Mouse (Mus musculus) embryonic facial prominence, embryonic 13.5 days (tissue): Measurements from ENCODE around the gene Gorasp1. TPM values are rescaled to one million over a fixed set of nuclear protein-coding genes. Genes with fewer than 3 reads are reported as not detected.

Source experiments
- ATAC-seq: fragments of 200-750 bp; cut with Nextera tagmentation; 2 replicates; pipeline ENCODE4 v1.8.0; 2017; ENCODE audit warnings: low read depth; ENCODE audit not compliant: insufficient number of reproducible peaks, insufficient read depth, low FRiP score, low TSS enrichment
- H3K27ac ChIP-seq: fragments of 300-500 bp; sonication (generic); 2 replicates; pipeline ENCODE4 v1.5.1; 2015; ENCODE audit warnings: moderate library complexity, mild to moderate bottlenecking, inconsistent platforms
- H3K27me3 ChIP-seq: fragments of 300-500 bp; sonication (generic); 2 replicates; pipeline ENCODE4 v1.6.1; 2015; ENCODE audit warnings: mild to moderate bottlenecking, inconsistent platforms
- H3K36me3 ChIP-seq: fragments of 300-500 bp; sonication (generic); 2 replicates; pipeline ENCODE4 v1.6.1; 2015; ENCODE audit warnings: mild to moderate bottlenecking, inconsistent platforms
- H3K4me1 ChIP-seq: fragments of 300-500 bp; sonication (generic); 2 replicates; pipeline ENCODE4 v1.6.1; 2015; ENCODE audit warnings: inconsistent platforms
- H3K4me2 ChIP-seq: fragments of 300-500 bp; sonication (generic); 2 replicates; pipeline ENCODE4 v1.6.1; 2015; ENCODE audit warnings: moderate library complexity, mild to moderate bottlenecking, inconsistent platforms
- H3K4me3 ChIP-seq: fragments of 300-500 bp; sonication (generic); 2 replicates; pipeline ENCODE4 v1.5.1; 2015; ENCODE audit warnings: mild to moderate bottlenecking, inconsistent platforms
- H3K9ac ChIP-seq: fragments of 300-500 bp; sonication (generic); 2 replicates; pipeline ENCODE4 v1.6.1; 2015; ENCODE audit warnings: mild to moderate bottlenecking, inconsistent platforms
- H3K9me3 ChIP-seq: fragments of 300-500 bp; sonication (generic); 2 replicates; pipeline ENCODE4 v1.6.1; 2016; ENCODE audit warnings: inconsistent platforms
- WGBS: fragments of 180-500 bp; shearing (Covaris S2); methylation state at CpG from one replicate; pipeline ENCODE4 v1.1.7; 2015; ENCODE audit warnings: mixed read lengths; 5-methylcytosine and 5-hydroxymethylcytosine counted together
- polyA plus RNA-seq: library from polyadenylated mRNA; unstranded; fragments of >200 nt; fragmentation: Nextera tagmentation; extraction: Ambion mirVana; gene quantifications from 2 replicates; pipeline ENCODE4 v1.2.1, GENCODE M21; 2015

Gorasp1 gene
- polyA plus RNA-seq, 1 experiment from 2014 or later: 28.0 TPM

GRCm38 (mm10) chr9:119970763-119971656 lies 33.6 kb upstream of the Gorasp1 start:
- Histone ChIP-seq H3K4me2 (no peak overlapping the region), H3K4me1 (peaks cover 12% of the 10 kb centered on the region), H3K9me3 (no peaks in the 10 kb centered on the region), H3K9ac (0 out of 2 replicates have a peak overlapping the region, but pooled peaks have one; percentile 22), H3K27ac (peak overlapping the region; percentile 5; the same call in 1 of the 2 replicates), H3K36me3 (peaks cover 32% of the 10 kb centered on the region), H3K4me3 (no peak overlapping the region), H3K27me3 (no peaks in the 10 kb centered on the region)
- no peak for ATAC-seq
- 80% methylated on average over 7 of the region's 7 CpGs for WGBS

DNA sequence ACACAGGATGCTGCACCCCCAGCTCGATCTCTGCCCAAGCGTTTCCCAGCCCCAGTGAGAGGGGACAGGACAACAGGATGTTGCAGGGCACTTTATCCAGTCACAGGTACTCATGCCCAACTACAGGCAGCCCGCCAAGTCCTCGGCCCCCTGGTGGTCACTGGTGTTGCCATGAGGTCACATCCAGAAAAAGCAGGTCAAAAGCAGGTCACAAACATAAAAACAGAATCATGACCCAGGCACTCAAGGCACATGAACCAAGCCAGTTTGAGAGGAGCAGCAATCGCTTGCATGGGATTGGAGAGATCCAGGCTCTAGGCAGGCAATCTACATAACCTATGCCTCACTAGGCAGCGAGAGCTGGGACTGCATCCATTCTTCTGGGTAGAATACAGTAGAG lies 32.9 kb upstream of the Gorasp1 start:
- Histone ChIP-seq H3K9ac (no peak overlapping the region), H3K9me3 (no peaks in the 10 kb centered on the region), H3K27ac (no peak overlapping the region; the same call in 1 of the 2 replicates), H3K36me3 (peaks cover 32% of the 10 kb centered on the region), H3K27me3 (no peaks in the 10 kb centered on the region), H3K4me2 (no peak overlapping the region), H3K4me3 (no peak overlapping the region), H3K4me1 (peaks cover 12% of the 10 kb centered on the region)
- ATAC-seq: no peak
- 50% methylated on average over 6 of the region's 6 CpGs for WGBS

- 83% methylated on average over 7 of the region's 7 CpGs for WGBS
- no peak overlapping the region for H3K27ac ChIP-seq
These were observed 32.4 kb upstream of the Gorasp1 start for GRCm38 (mm10) chr9:119969811-119970210.

GRCm38 (mm10) chr9:119966221-119966910 lies 29.0 kb upstream of the Gorasp1 start:
- WGBS: 89% methylated on average over 26 of the region's 26 CpGs
- no peak for ATAC-seq
- H3K9me3 ChIP-seq: no peaks in the 10 kb centered on the region
- H3K27ac ChIP-seq: no peak overlapping the region
- H3K36me3 ChIP-seq: 0 out of 2 replicates have a peak, but pooled peaks cover 2% of the 10 kb centered on the region
- H3K4me3 ChIP-seq: no peak overlapping the region
- no peak overlapping the region for H3K4me2 ChIP-seq
- no peak overlapping the region for H3K9ac ChIP-seq
- peaks cover 23% of the 10 kb centered on the region for H3K4me1 ChIP-seq
- H3K27me3 ChIP-seq: no peaks in the 10 kb centered on the region

More at GRCm38 (mm10) chr9:119969811-119970210, 32.4 kb upstream of the Gorasp1 start:
- Histone ChIP-seq H3K4me2 (no peak overlapping the region), H3K9ac (no peak overlapping the region), H3K4me1 (peaks cover 12% of the 10 kb centered on the region), H3K36me3 (peaks cover 32% of the 10 kb centered on the region), H3K4me3 (no peak overlapping the region), H3K27me3 (no peaks in the 10 kb centered on the region), H3K9me3 (no peaks in the 10 kb centered on the region)
- ATAC-seq: no peak

GRCm38 (mm10) chr9:119965186-119965585 lies 27.8 kb upstream of the Gorasp1 start:
- Histone ChIP-seq H3K9me3 (no peaks in the 10 kb centered on the region), H3K36me3 (no peaks in the 10 kb centered on the region), H3K4me2 (no peak overlapping the region), H3K27ac (no peak overlapping the region), H3K4me1 (peaks cover 12% of the 10 kb centered on the region), H3K4me3 (no peak overlapping the region), H3K27me3 (no peaks in the 10 kb centered on the region), H3K9ac (no peak overlapping the region)
- WGBS: 72% methylated on average over 3 of the region's 3 CpGs
- no peak for ATAC-seq

DNA sequence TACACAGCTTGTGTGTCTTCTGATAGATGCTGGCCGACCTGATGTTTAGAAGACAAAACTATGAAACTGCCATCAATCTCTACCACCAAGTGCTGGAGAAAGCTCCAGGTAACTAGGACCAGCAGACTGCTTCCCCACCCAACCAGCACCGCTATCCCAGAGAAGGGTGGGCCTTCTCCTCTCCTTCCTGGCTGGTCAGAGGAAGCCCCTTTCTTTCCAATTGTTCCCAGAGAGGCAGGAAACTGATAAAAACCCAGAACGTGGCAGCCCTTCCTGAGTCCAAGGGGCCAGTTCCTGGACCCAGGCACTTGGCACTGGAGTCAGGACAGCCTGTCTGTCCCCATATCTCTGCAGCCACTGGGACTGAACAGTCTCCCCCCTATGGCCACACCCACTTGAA lies 26.8 kb upstream of the Gorasp1 start:
- Histone ChIP-seq H3K4me3 (no peak overlapping the region), H3K36me3 (no peaks in the 10 kb centered on the region), H3K4me1 (peaks cover 12% of the 10 kb centered on the region), H3K27ac (no peak overlapping the region), H3K27me3 (no peaks in the 10 kb centered on the region), H3K4me2 (no peak overlapping the region), H3K9ac (no peak overlapping the region), H3K9me3 (no peaks in the 10 kb centered on the region)
- WGBS: 75% methylated on average over 3 of the region's 3 CpGs
- ATAC-seq: no peak

DNA sequence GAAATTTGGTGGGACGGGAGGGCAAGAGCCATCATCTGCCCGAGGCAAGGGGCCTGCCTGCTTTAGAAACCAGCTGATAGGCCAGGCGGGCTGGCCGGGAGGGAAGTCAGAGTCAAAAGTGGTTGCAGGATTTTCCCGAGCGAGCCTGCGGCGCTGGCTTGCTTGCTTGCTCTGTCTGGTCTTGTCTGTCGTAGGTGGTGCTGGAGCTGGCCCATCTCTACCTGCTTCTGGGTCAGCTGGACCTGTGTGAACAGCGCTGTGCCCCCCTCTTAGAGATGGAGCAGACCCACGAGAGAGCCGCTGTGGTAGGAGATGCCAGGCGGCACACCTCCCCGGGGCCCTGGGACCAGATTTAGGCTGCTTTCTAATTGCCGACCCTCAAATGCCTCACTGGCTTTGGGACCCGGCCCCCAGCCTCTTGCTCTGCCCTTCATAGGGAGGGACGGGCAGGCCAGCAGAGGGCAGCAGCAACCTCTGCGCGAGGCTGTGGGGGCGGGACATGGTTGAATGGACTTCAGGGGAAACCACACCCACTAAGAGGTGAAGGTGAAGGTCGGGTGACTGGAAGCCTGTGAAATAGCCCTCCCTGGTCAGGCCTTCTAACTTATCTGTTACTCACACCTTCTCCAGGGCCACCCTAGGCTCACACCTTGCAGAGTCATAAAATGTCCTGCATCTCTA lies 25.8 kb upstream of the Gorasp1 start:
- H3K4me3 ChIP-seq: no peak overlapping the region

DNA sequence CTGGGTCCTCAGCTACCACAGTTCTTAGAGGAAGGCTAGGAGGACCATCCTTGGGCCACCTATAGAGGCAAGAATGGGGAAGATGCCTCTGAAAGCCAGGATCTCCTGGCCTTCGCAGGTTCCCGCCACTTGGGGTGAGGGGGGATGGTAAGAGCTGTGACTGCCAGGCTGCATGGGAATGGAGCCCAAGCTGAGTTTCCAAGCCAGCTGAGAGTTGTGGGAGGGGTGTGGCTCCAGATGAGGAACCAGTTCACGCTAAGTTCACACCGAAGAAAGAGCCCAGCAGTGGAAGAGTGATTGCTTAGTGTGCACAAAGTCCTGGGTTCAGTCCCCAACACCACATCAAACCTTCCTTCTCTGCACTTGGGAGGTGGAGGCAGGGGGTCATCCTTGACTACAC lies 24.9 kb upstream of the Gorasp1 start:
- no peak overlapping the region for H3K9ac ChIP-seq
- no peaks in the 10 kb centered on the region for H3K9me3 ChIP-seq
- no peak for ATAC-seq
- H3K36me3 ChIP-seq: no peaks in the 10 kb centered on the region
- WGBS: 72% methylated on average over 4 of the region's 4 CpGs
- no peaks in the 10 kb centered on the region for H3K27me3 ChIP-seq
- H3K4me1 ChIP-seq: peaks cover 12% of the 10 kb centered on the region
- no peak overlapping the region for H3K4me2 ChIP-seq
- no peak overlapping the region for H3K27ac ChIP-seq
- no peak overlapping the region for H3K4me3 ChIP-seq

More for the DNA sequence above, 25.8 kb upstream of the Gorasp1 start:
- 7% methylated on average over 21 of the region's 21 CpGs for WGBS
- Histone ChIP-seq H3K27ac (no peak overlapping the region), H3K36me3 (no peaks in the 10 kb centered on the region), H3K9me3 (no peaks in the 10 kb centered on the region), H3K27me3 (no peaks in the 10 kb centered on the region), H3K4me1 (peaks cover 12% of the 10 kb centered on the region), H3K9ac (peak overlapping the region; percentile 46; the same call in 1 of the 2 replicates), H3K4me2 (peak overlapping the region; percentile 47)
- ATAC-seq: no peak

DNA sequence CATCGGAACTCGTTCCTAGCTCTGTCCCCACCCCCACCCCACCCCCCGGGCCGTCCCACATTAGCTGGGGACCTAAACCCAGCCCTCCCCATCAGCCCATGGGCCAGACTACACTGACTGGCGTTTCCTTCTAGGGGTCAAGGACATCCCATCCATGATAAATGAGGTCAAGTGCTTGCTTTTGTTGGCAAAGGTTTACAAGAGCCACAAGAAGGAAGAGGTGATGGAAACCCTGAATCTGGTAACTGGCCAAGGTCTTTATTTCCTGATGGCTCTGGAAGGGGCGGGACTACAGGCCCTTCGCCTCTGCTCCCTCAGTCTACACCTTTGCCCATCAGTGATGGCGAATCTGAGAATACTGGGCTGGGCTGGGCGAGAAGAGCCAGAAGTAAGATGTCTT lies 21.5 kb upstream of the Gorasp1 start:
- no peaks in the 10 kb centered on the region for H3K9me3 ChIP-seq
- ATAC-seq: no peak
- H3K4me2 ChIP-seq: no peak overlapping the region
- H3K36me3 ChIP-seq: no peaks in the 10 kb centered on the region
- no peak overlapping the region for H3K27ac ChIP-seq
- H3K4me1 ChIP-seq: peaks cover 12% of the 10 kb centered on the region
- H3K9ac ChIP-seq: no peak overlapping the region
- WGBS: 86% methylated on average over 9 of the region's 9 CpGs
- no peak overlapping the region for H3K4me3 ChIP-seq
- no peaks in the 10 kb centered on the region for H3K27me3 ChIP-seq

DNA sequence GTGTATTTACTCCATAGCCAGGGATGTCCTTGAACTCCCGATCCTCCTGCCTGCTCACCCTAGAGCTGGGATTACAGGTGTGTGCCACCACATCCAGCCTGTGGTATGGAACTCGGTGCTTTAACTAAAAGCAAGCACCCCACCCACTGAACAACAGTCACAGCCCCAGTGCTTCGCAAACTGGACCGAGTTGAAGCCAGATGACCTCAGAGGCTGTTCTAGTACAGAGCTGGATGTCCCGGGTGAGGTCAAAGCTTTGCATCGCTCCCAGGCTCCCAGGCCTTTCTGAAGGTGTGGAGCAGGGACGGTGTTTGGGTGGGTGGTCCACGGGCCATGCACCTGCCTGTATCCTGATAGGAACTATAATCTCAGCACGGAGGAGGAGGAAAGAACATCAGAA lies 14.0 kb upstream of the Gorasp1 start:
- Histone ChIP-seq H3K4me1 (peaks cover 4% of the 10 kb centered on the region; the same call in 1 of the 2 replicates), H3K4me3 (no peak overlapping the region), H3K27ac (no peak overlapping the region), H3K27me3 (no peaks in the 10 kb centered on the region), H3K4me2 (no peak overlapping the region), H3K9me3 (no peaks in the 10 kb centered on the region), H3K36me3 (no peaks in the 10 kb centered on the region), H3K9ac (no peak overlapping the region)
- no peak for ATAC-seq
- WGBS: 85% methylated on average over 9 of the region's 9 CpGs

- no peak for ATAC-seq
- H3K4me2 ChIP-seq: no peak overlapping the region
- 45% methylated on average over 6 of the region's 6 CpGs for WGBS
- peaks cover 4% of the 10 kb centered on the region; the same call in 1 of the 2 replicates for H3K4me1 ChIP-seq
- H3K9me3 ChIP-seq: no peaks in the 10 kb centered on the region
- H3K27me3 ChIP-seq: no peaks in the 10 kb centered on the region
- no peak overlapping the region for H3K4me3 ChIP-seq
- H3K27ac ChIP-seq: no peak overlapping the region
- no peaks in the 10 kb centered on the region for H3K36me3 ChIP-seq
- no peak overlapping the region for H3K9ac ChIP-seq
These were observed 13.1 kb upstream of the Gorasp1 start for GRCm38 (mm10) chr9:119950434-119950833.
